Mouse (Mus musculus): ENCODE data around the gene Gjc2. TPM values are rescaled to one million over a fixed set of nuclear protein-coding genes. Genes with fewer than 3 reads are reported as not detected.

Gjc2 gene
- polyA plus RNA-seq, 1 experiment from 2014 or later, result 0.29 TPM

DNA sequence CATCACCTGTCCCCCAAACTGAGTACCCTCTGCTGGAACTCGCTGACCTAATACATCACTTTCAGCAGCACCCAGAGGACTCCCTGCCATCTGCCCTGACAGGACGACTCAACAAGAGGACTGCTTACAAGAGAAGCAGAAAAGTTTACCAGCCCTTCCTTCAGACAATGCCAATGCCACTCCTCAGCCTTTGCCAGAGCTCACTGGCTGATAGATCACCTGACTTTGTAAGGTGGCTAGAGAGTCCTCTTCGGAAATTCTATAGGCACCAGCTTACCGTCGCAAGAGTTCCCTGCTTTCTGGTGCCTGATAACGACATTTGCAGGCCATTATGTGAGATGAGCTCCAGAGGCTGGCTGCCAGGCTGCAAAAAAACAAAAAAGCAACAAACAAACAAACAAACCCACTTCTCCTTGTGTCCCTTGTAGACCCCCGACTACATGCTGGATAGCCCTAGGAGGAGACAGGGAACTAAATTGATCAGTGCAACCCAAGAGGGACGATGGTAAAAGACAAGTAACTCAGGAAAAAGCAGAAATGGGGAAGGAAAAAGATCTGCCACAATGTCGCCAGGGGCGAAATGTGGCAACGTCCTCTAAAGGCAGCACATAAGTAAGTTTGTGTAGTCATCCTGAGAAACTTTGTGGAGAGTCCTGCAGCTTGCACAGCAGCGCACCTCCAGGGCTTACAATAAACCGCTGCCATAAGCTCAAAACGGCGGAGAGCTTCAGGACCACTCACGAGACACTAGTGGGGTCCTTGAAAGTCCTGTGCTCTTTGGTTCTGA lies 18.4 kb upstream of the Gjc2 start:
- peak overlapping the region; percentile 92 for H3K27ac ChIP-seq (ENCODE audit: low read depth)
- peaks cover 34% of the 10 kb centered on the region for H3K36me3 ChIP-seq (replicated peaks; ENCODE audit: insufficient read depth, low read length)
- H3K27me3 ChIP-seq (ENCODE audit: insufficient read depth, low read length), result no peaks in the 10 kb centered on the region
- peak overlapping the region; percentile 81 for H3K9ac ChIP-seq (replicated peaks)
- H3K4me1 ChIP-seq (ENCODE audit: insufficient read depth), result peaks cover 16% of the 10 kb centered on the region
- ATAC-seq (peak; percentile 8), DNase-seq (peak; percentile 40)
- peak overlapping the region; percentile 95 for H3K4me2 ChIP-seq (ENCODE audit: low read depth, low read length)
- TF ChIP-seq EP300 (IDR thresholded peaks at IDR 0.05; ENCODE audit: low read depth) (no peak), CTCF (IDR thresholded peaks at IDR 0.05; ENCODE audit: low read depth) (no peak)
- no peaks in the 10 kb centered on the region for H3K9me3 ChIP-seq (ENCODE audit: low read length)
- H3K4me3 ChIP-seq (ENCODE audit: low read depth, low read length), result peak overlapping the region; percentile 81
- 12% methylated on average over 16 of the region's 16 CpGs for WGBS (ENCODE audit: insufficient replicate concordance)

DNA sequence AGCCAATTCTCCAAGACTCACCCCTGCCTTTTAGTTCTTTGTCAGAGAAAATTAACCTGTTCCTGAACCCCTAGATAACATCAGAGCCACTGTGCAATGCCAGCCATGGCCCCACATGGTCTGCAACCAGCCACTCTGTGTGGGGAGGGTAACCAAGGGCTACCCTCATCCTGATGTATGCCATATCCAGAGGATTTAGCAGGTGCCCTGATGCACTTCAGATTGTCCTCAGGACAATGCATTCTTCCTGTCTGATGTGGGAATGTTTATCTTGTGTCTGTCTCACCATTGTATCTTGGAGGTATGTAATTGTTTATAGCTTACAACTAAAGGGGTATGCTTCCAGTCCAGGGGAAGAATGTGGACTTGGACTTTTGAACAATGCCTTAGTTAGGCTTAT lies 13.2 kb upstream of the Gjc2 start:
- peaks cover 14% of the 10 kb centered on the region for H3K4me1 ChIP-seq (ENCODE audit: insufficient read depth)
- H3K4me2 ChIP-seq (ENCODE audit: low read depth, low read length), result no peak overlapping the region
- no peak overlapping the region for H3K27ac ChIP-seq (ENCODE audit: low read depth)
- DNase-seq (no peak), ATAC-seq (no peak)
- peaks cover 11% of the 10 kb centered on the region for H3K36me3 ChIP-seq (replicated peaks; ENCODE audit: insufficient read depth, low read length)
- H3K27me3 ChIP-seq (ENCODE audit: insufficient read depth, low read length), result no peaks in the 10 kb centered on the region
- no peak overlapping the region for H3K4me3 ChIP-seq (ENCODE audit: low read depth, low read length)
- no peak for TF ChIP-seq EP300 (IDR thresholded peaks at IDR 0.05; ENCODE audit: low read depth)
- TF ChIP-seq CTCF (IDR thresholded peaks at IDR 0.05; ENCODE audit: low read depth), result no peak
- H3K9ac ChIP-seq (replicated peaks), result no peak overlapping the region
- no peaks in the 10 kb centered on the region for H3K9me3 ChIP-seq (ENCODE audit: low read length)

DNA sequence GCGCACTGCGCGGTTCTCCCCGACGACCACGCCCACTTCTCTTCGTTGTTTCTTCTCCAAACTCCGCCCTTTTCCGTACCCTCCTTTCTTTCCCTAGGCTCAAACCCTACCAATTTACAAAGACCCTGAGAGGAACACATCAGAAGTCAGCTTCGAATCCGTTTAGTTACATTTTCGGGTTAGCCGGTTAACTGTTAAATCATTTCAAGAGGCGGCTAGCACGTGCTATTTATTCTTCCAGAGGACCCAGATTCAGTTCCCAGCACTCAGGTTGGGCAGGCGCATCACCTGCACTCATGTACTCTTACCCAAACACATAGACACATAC lies 9.0 kb upstream of the Gjc2 start, which contains the start of gene Guk1:
Gene Guk1 (minus strand): TSS at position 154 of the 328 bp plus-strand sequence.
- H3K27ac ChIP-seq (ENCODE audit: low read depth), result peak within 1 kb of the TSS; percentile 95
- no peaks in the 10 kb centered on the region for H3K36me3 ChIP-seq (replicated peaks; ENCODE audit: insufficient read depth, low read length)
- WGBS (ENCODE audit: insufficient replicate concordance), result 4% methylated on average over 16 of the region's 16 CpGs
- H3K4me1 ChIP-seq (ENCODE audit: insufficient read depth), result peaks cover 21% of the 10 kb centered on the region
- TF ChIP-seq EP300 (IDR thresholded peaks at IDR 0.05; ENCODE audit: low read depth) (peak; percentile 10; the same call in 1 of the 2 replicates), CTCF (IDR thresholded peaks at IDR 0.05; ENCODE audit: low read depth) (no peak)
- H3K4me2 ChIP-seq (ENCODE audit: low read depth, low read length), result peak within 1 kb of the TSS; percentile 99
- peak within 1 kb of the TSS; percentile 62 for H3K9ac ChIP-seq (replicated peaks)
- no peaks in the 10 kb centered on the region for H3K27me3 ChIP-seq (ENCODE audit: insufficient read depth, low read length)
- ATAC-seq, result no peak
- no peaks in the 10 kb centered on the region for H3K9me3 ChIP-seq (ENCODE audit: low read length)
- DNase-seq, result no peak
- H3K4me3 ChIP-seq (ENCODE audit: low read depth, low read length), result peak within 1 kb of the TSS; percentile 67

DNA sequence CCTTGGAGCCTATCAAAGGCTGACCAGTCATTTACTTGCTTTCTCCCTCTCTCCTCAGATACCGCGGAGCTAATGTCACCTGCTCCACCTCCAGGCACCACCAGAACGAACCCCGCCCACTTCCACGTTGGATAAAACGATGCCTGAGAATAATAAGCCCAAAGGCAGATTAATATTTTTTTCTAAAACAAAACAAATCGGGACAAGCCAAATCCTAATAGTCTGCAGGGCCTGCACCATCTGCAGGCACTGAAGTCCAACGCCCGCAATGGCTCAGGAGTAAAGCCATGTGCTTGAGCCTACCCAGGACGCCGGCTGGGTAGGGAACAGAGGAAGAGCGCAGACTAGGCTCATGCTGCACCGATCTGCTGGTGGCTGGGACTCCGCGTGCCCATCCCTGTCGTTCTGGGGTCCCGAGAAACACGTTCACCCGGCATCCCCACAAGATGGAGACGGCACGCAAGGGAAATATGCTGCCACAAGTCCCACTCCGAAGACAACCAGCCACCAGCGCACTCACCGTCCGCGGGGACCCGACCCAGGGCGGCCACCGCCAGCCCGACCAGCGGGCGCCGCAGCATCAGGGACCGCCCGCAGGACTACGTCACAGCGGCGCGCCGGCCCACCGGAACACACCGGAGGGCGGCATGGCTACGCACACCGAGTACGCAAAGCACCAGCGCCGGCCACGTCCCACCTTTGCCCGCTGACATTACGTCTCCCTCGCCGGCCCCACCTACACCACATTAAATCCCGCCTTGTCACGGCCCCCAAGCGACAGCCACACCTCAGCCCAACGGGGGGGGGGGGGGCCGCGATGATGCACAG lies 8.4 kb upstream of the Gjc2 start:
- peak overlapping the region; percentile 99 for H3K4me2 ChIP-seq (ENCODE audit: low read depth, low read length)
- TF ChIP-seq EP300 (IDR thresholded peaks at IDR 0.05; ENCODE audit: low read depth) (peak; percentile 32; the same call in 1 of the 2 replicates), CTCF (IDR thresholded peaks at IDR 0.05; ENCODE audit: low read depth) (no peak)
- H3K27me3 ChIP-seq (ENCODE audit: insufficient read depth, low read length), result no peaks in the 10 kb centered on the region
- H3K4me1 ChIP-seq (ENCODE audit: insufficient read depth), result peaks cover 21% of the 10 kb centered on the region
- H3K36me3 ChIP-seq (replicated peaks; ENCODE audit: insufficient read depth, low read length), result no peaks in the 10 kb centered on the region
- peak overlapping the region; percentile 95 for H3K27ac ChIP-seq (ENCODE audit: low read depth)
- H3K9ac ChIP-seq (replicated peaks), result peak overlapping the region; percentile 62
- ATAC-seq (peak; percentile 98), DNase-seq (peak; percentile 92)
- peak overlapping the region; percentile 67 for H3K4me3 ChIP-seq (ENCODE audit: low read depth, low read length)
- H3K9me3 ChIP-seq (ENCODE audit: low read length), result no peaks in the 10 kb centered on the region
- WGBS (ENCODE audit: insufficient replicate concordance), result 0% methylated on average over 40 of the region's 59 CpGs

DNA sequence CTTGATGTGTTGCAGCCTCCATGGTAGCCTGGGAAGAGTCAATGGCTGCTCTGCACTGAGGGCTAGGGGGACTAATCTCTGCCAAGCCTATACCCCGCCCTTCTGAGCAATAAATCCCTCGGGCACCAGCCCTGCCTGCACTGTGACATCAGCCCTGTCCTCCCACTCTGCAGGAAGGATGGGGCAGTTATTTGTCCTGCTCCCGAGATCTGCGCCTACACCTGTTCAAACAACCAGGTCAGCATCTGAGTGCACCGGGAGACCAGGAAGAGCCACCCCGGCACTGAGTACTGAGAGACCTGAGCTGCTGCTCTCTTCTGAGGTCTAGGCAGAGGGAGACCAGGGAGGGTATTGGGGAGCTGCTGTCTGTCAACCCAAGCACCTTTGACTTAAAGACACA lies 4.7 kb upstream of the Gjc2 start:
- DNase-seq (no peak), ATAC-seq (no peak)
- TF ChIP-seq EP300 (IDR thresholded peaks at IDR 0.05; ENCODE audit: low read depth), result no peak
- TF ChIP-seq CTCF (IDR thresholded peaks at IDR 0.05; ENCODE audit: low read depth), result no peak
- Histone ChIP-seq H3K27ac (ENCODE audit: low read depth) (no peak overlapping the region), H3K27me3 (ENCODE audit: insufficient read depth, low read length) (no peaks in the 10 kb centered on the region), H3K4me1 (ENCODE audit: insufficient read depth) (peaks cover 25% of the 10 kb centered on the region), H3K4me2 (ENCODE audit: low read depth, low read length) (no peak overlapping the region), H3K9me3 (ENCODE audit: low read length) (no peaks in the 10 kb centered on the region), H3K9ac (replicated peaks) (no peak overlapping the region), H3K36me3 (replicated peaks; ENCODE audit: insufficient read depth, low read length) (peaks cover 15% of the 10 kb centered on the region; the same call in 1 of the 2 replicates), H3K4me3 (ENCODE audit: low read depth, low read length) (no peak overlapping the region)
- WGBS (ENCODE audit: insufficient replicate concordance), result 73% methylated on average over 6 of the region's 6 CpGs

DNA sequence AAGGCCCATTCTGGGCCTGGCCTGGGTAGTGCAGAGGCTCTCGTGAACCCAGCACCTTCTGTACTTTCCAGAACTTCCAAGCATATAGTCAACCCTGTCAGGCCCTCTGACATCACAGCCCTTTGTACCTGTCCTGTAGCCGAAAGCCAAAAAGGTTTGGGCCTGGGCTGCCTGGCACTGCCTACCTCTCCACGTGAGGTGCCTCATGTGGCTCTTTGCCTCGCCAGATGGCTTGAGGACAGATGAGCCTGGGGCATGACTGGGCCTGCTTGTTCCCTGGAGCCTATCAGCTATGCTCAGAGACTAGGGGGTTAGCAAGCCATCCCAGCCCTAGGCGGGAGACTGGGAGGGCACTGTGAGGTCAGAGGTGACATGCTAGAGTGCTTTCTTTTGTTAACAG lies 2.5 kb upstream of the Gjc2 start:
- peaks cover 15% of the 10 kb centered on the region; the same call in 1 of the 2 replicates for H3K36me3 ChIP-seq (replicated peaks; ENCODE audit: insufficient read depth, low read length)
- no peak for DNase-seq
- ATAC-seq, result no peak
- H3K27ac ChIP-seq (ENCODE audit: low read depth), result no peak overlapping the region
- no peak overlapping the region for H3K4me2 ChIP-seq (ENCODE audit: low read depth, low read length)
- no peaks in the 10 kb centered on the region for H3K9me3 ChIP-seq (ENCODE audit: low read length)
- peaks cover 17% of the 10 kb centered on the region; the same call in 1 of the 2 replicates for H3K4me1 ChIP-seq (ENCODE audit: insufficient read depth)
- WGBS (ENCODE audit: insufficient replicate concordance), result 86% methylated on average over 5 of the region's 5 CpGs
- no peak overlapping the region for H3K9ac ChIP-seq (replicated peaks)
- H3K4me3 ChIP-seq (ENCODE audit: low read depth, low read length), result no peak overlapping the region
- H3K27me3 ChIP-seq (ENCODE audit: insufficient read depth, low read length), result no peaks in the 10 kb centered on the region
- TF ChIP-seq EP300 (IDR thresholded peaks at IDR 0.05; ENCODE audit: low read depth), result no peak
- no peak for TF ChIP-seq CTCF (IDR thresholded peaks at IDR 0.05; ENCODE audit: low read depth)

Measured in liver, postnatal 0 days (tissue).